Mouse (Mus musculus) heart, adult 2 months (tissue): ENCODE measurements around the gene Odf3l1.

ENCODE experiments used
- CTCF ChIP-seq: fragments of 200-600 bp; IDR thresholded peaks from 2 replicates; pipeline ENCODE4 v1.8.1; 2022; ENCODE audit warnings: antibody characterized with exemption, mild to moderate bottlenecking, moderate library complexity
- EP300 ChIP-seq: fragments of 200-500 bp; IDR thresholded peaks from 2 replicates; pipeline ENCODE4 v1.6.1; 2011; ENCODE audit warnings: low read depth, low read length, control low read depth; ENCODE audit not compliant: insufficient read depth

GRCm38 (mm10) chr9:56840721-56841120 is 23.8 kb downstream of the Odf3l1 start:
- no peak for TF ChIP-seq EP300
- TF ChIP-seq CTCF = no peak
